Mouse (Mus musculus): Measurements from ENCODE around the gene Gata2.

DNA sequence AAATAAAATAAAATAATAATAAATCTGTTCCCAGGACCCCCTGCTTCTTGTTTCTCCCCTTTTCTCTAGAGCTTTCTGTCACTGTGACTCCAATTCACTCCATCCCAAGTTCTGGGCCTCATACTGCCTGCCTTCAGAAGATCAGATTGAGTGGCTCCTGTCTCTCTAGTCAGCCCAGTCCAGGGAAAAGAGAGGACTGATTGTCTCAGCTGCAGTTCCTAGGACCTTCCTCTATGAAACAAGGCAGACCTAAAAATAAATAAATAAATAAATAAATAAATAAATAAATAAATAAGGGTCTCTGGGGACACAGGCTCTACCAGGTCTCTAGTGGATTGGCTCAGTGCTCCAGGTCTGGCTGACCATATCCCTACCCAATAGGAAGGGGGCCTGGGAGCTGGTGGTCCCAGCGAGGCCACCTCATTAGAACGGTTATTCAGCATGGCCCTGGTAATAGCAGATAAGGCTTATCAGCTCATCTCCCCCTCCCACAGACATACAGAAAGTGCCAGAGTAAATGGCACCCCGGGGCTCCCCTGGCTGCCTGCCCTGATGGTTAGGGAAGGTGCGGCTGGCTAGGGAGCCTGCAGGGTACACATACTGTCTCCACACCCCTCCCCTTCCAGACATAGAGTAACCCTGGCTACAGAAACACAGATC, 2.1 kb upstream of the Gata2 start:
- TF ChIP-seq CTCF (IDR thresholded peaks at IDR 0.05; ENCODE audit: extremely low read depth, insufficient read length, insufficient replicate concordance, low read depth, low read length) (no peak), POLR2A (IDR thresholded peaks at IDR 0.05; ENCODE audit: low read depth, low read length) (no peak)

Measured in small intestine, adult 2 months (tissue).